Mouse (Mus musculus): ENCODE results near the gene Gm9736.
"Not testable (repeated sequence)": the region's sequence is repeated elsewhere in the genome, so short reads cannot be mapped to it uniquely, and the experiment has no call there.

The Gm9736 gene

DNA sequence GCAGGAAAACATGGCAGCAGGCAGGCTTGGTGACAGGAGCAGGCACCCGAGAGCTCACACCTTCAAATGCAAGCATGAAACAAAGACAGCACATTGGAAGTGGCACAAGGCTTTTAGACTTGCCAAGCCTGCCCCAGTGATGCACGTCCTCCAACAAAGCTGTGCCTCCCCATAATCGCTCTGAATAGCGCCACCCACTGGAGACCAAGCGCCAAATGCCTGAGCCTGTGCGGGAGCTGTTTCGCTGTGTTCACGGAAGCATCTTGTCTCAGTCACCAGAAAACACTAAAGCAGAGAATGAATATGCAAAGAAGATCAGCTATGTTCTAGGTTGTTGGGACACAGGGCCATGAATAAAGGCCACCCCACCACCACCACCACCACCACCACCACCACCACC, 26.3 kb downstream of the Gm9736 start:
- DNase-seq: no peak

DNA sequence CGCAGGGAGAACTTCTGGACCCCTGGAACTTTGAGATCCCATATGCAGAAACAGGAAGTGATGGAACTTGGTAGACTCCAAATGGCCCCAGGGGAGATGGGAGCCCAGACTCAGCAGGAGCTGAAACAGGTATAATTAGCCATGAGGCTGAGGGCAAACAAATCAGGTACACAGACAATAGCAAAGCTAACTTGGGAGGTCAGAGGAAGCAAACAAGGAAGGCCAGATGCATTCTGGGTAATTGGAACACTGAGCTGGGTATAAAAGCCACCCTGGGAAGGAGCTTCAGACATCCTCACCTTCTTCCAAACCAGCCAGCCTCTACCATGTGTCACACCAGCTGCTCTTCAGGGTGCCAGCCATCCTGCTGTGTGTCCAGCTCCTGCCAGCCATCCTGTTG, 30.9 kb downstream of the Gm9736 start, which contains the start of gene Krtap12-1:
Gene Krtap12-1, plus strand, starts transcription at position 301 of the 400 bp plus-strand sequence.
- DNase-seq: not testable (repeated sequence)

DNA sequence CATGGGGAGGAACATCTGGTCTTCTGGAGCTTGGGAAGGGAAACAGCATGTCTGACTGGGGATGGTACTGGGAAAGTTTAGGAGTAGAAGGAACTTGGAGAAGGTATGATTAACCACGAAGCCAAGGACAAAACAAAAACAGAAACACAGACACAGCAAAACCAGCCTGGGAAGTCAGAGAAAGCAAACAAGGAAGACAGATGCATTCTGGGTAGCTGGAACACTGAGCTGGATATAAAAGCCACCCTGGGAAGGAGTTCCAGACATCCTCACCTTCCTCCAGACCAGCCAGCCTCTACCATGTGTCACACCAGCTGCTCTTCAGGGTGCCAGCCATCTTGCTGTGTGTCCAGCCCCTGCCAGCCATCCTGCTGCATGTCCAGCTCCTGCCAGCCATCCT, 35.6 kb downstream of the Gm9736 start, which contains the start of gene Gm10142:
Gene Gm10142, plus strand, starts transcription at position 301 of the 400 bp plus-strand sequence.
- DNase-seq: no peak

DNA sequence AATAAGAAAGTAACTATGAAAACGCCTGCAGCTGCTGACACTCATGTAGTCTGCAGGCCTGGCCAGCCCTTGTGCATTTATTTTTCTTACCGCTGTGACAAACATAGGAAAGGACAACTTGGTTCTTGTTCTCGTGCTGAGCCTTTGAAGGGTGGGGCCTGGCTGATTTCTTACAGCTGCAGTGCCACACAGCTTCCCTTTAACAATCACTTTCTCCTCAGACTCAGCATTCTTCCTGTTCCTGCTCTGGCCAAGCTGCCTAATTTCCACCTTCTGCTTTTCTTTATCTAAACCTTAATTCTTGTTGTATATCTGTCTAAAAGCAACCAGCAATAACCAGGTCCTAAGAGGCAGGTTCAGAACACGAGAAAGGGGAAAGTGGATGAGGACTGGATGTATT, 37.4 kb downstream of the Gm9736 start:
- DNase-seq: no peak

DNA sequence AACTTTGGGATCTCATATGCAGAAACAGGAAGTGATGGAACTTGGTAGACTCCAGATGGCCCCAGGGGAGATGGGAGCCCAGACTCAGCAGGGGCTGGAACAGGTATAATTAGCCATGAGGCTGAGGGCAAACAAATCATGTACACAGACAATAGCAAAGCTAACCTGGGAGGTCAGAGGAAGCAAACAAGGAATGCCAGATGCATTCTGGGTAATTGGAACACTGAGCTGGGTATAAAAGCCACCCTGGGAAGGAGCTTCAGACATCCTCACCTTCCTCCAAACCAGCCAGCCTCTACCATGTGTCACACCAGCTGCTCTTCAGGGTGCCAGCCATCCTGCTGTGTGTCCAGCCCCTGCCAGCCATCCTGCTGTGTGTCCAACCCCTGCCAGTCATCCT, 40.0 kb downstream of the Gm9736 start, which contains the start of gene Gm10024:
Gene Gm10024, plus strand, starts transcription at position 301 of the 400 bp plus-strand sequence.
- not testable (repeated sequence) for DNase-seq

DNA sequence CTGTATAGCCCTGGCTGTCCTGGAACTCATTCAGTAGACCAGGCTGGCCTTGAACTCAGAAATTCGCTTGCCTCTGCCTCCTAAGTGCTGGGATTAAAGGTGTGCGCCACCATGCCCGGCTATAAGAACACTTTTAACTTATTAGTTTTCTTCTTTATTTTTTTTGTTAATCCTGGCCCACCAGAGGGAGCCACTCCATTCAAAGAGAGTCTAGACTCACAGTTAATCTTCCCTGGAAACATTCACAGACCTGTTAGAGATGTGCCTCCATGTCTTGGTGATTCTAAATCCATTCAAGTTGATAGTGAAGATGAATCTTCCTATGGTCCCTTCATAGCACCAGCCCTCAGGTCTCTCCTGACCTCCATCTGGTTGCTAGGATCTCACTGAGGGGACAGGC, 41.3 kb downstream of the Gm9736 start:
- DNase-seq: no peak

DNA sequence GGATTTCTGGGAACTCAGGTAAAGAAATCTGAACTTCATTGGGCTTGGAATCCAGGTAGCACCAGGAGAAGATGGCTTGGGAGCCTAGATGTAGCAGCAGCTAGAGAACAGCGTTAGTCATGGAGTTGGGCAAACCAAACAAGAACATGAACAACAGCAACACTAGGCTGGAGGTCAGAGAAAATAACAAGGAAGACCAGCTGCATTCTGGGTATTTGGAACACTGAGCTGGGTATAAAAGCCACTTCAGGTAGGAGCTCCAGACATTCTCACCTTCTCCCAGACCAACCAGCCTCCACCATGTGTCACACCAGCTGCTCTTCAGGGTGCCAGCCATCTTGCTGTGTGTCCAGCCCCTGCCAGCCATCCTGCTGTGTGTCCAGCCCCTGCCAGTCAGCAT, 44.8 kb downstream of the Gm9736 start, which contains the start of gene Gm10272:
Gene Gm10272, plus strand, starts transcription at position 301 of the 400 bp plus-strand sequence.
- no peak for DNase-seq
